Mouse (Mus musculus) liver, adult 2 months (tissue): Measurements from ENCODE around the gene Ndufb10. TPM values are rescaled to one million over a fixed set of nuclear protein-coding genes. Genes with fewer than 3 reads are reported as not detected.
A peak's percentile ranks its signal among the peaks of the same experiment; 100 is the strongest.

Experiments used
- DNase-seq: peaks from one replicate; pipeline ENCODE4 v3.0.0-alpha.2; 2011; ENCODE audit warnings: low read depth, low spot score; ENCODE audit errors: extremely low read depth
- H3K27ac ChIP-seq: fragments of 200-500 bp; replicated peaks from 2 replicates; pipeline ENCODE4 v1.5.1; 2012; ENCODE audit warnings: low read depth, mild to moderate bottlenecking, control low read depth, inconsistent platforms, low read length; ENCODE audit not compliant: insufficient read depth
- H3K27me3 ChIP-seq: fragments of 200-500 bp; 2 replicates; pipeline ENCODE4 v1.6.1; 2012; ENCODE audit warnings: mild to moderate bottlenecking, moderate library complexity, low read length, inconsistent platforms; ENCODE audit not compliant: control insufficient read depth, insufficient read depth
- H3K36me3 ChIP-seq: fragments of 200-500 bp; 2 replicates; pipeline ENCODE4 v1.6.1; 2012; ENCODE audit warnings: low read length, inconsistent platforms; ENCODE audit not compliant: control insufficient read depth, insufficient read depth
- H3K4me1 ChIP-seq: fragments of 200-500 bp; 2 replicates; pipeline ENCODE4 v1.6.1; 2011; ENCODE audit warnings: low read length; ENCODE audit not compliant: control insufficient read depth, insufficient read depth
- H3K4me3 ChIP-seq: fragments of 200-500 bp; 2 replicates; pipeline ENCODE4 v1.5.1; 2011; ENCODE audit warnings: low read depth, mild to moderate bottlenecking, control low read depth, low read length, moderate library complexity; ENCODE audit not compliant: insufficient read depth
- H3K79me2 ChIP-seq: fragments of 200-500 bp; 2 replicates; pipeline ENCODE4 v1.6.1; 2012; ENCODE audit warnings: inconsistent platforms, mild to moderate bottlenecking, low read length, moderate library complexity; ENCODE audit not compliant: control insufficient read depth, insufficient read depth
- H3K9ac ChIP-seq: fragments of 200-500 bp; 2 replicates; pipeline ENCODE4 v1.6.1; 2012; ENCODE audit warnings: low read depth, mild to moderate bottlenecking, control low read depth, inconsistent platforms, low read length
- CTCF ChIP-seq: fragments of 200-500 bp; IDR thresholded peaks from 2 replicates; pipeline ENCODE4 v1.5.1; 2011; ENCODE audit warnings: low read depth, low read length, control low read depth
- POLR2A ChIP-seq: fragments of 200-500 bp; IDR thresholded peaks from 2 replicates; pipeline ENCODE4 v1.6.1; 2011; ENCODE audit warnings: low read length, control low read depth; ENCODE audit not compliant: insufficient read depth; ENCODE audit errors: extremely low read depth
- WGBS: fragments of 180-500 bp; shearing (Covaris S2); methylation state at CpG from one replicate; pipeline ENCODE4 v1.1.7; 2018; 5-methylcytosine and 5-hydroxymethylcytosine counted together
- polyA plus RNA-seq: library from polyadenylated mRNA; depleted of rRNA; stranded (reverse); fragments of >200 nt; gene quantifications from 2 replicates; pipeline ENCODE4 v1.2.3, GENCODE M21; 2012
- total RNA-seq: library from RNA; depleted of rRNA; stranded (reverse); fragments of >200 nt; gene quantifications from 2 replicates; pipeline ENCODE4 v1.2.3, GENCODE M21; 2014

Gene Ndufb10
- total and polyA plus RNA-seq, 2 experiments, result 290 to 300 TPM

DNA sequence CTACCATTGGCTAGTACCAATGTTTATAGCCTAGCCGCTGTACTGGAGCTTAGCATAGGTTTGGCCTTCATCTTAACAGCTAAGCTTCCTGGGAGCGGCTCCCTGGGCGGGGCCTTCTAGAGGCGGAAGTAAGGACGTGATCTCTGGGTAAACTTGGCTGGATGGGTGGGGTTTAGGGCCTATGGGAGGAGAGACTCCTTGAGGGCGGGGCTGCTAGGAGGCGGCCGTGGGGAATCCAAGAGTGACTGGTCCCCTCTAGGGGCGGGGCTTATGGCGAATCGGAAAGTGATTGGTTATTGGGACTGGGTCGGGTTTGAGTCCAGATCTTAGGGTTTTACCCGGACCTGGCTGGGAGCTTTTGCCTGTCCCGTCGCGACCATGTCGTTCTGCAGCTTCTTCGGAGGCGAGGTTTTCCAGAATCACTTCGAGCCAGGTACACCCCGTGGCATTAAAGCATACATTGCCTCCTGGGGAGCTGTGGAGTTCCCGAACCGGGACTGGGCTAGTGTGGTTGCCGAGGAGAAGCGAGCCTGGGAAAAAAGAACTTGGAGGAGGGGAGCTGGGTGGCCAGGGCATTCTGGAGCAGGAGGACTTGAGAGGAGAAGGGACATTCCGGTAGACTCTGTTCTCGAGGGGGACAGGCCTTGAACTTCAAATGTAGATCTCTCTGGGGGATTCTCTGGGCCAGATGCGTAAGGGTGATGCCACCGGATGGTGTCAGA, 12.2 kb upstream of the Ndufb10 start, which contains the start of gene Msrb1:
Gene Msrb1, plus strand, starts transcription at position 313 of the 722 bp plus-strand sequence.
- peak; percentile 98 for DNase-seq
- Histone ChIP-seq H3K36me3 (peaks cover 13% of the 10 kb centered on the region; the same call in 1 of the 2 replicates), H3K4me3 (peak within 1 kb of the TSS; percentile 91), H3K4me1 (peaks cover 22% of the 10 kb centered on the region), H3K79me2 (no peaks in the 10 kb centered on the region; the same call in 1 of the 2 replicates), H3K27me3 (no peaks in the 10 kb centered on the region), H3K9ac (peak within 1 kb of the TSS; percentile 93), H3K27ac (peak within 1 kb of the TSS; percentile 99)
- under 1% methylated on average over 29 of the region's 29 CpGs for WGBS
- TF ChIP-seq CTCF (no peak), POLR2A (peak; percentile 99)

- Histone ChIP-seq H3K4me3 (no peak overlapping the region), H3K27me3 (no peaks in the 10 kb centered on the region), H3K27ac (no peak overlapping the region; the same call in 1 of the 2 replicates), H3K4me1 (peaks cover 14% of the 10 kb centered on the region), H3K36me3 (peaks cover 6% of the 10 kb centered on the region; the same call in 1 of the 2 replicates), H3K79me2 (no peaks in the 10 kb centered on the region; the same call in 1 of the 2 replicates), H3K9ac (no peak overlapping the region)
- WGBS, result 83% methylated on average over 7 of the region's 7 CpGs
- TF ChIP-seq POLR2A (no peak), CTCF (no peak)
- DNase-seq, result no peak
These were observed 11.2 kb upstream of the Ndufb10 start for GRCm38 (mm10) chr17:24735446-24735845.

DNA sequence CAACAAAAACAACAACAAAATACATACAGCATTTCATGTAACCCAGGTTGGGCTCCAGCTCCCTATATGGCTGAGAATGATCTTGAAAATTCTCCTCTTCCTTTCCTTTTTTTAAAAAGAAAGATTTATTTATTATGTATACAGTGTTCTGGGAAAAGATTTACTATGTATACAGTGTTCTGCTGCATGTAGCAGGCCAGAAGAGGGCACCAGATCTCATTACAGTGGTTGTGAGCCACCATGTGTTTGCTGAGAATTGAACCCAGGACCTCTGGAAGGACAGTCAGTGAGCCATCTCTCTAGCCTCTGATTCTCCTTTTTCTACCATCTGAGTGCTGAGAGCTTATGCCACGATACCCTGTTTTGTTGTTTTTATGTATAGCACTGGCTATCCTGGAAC, 10.2 kb upstream of the Ndufb10 start:
- no peak for DNase-seq
- no peak for TF ChIP-seq CTCF
- no peak for TF ChIP-seq POLR2A
- Histone ChIP-seq H3K27me3 (no peaks in the 10 kb centered on the region), H3K4me3 (no peak overlapping the region), H3K9ac (no peak overlapping the region), H3K27ac (no peak overlapping the region), H3K4me1 (peaks cover 9% of the 10 kb centered on the region), H3K79me2 (no peaks in the 10 kb centered on the region; the same call in 1 of the 2 replicates), H3K36me3 (peaks cover 1% of the 10 kb centered on the region; the same call in 1 of the 2 replicates)
- 88% methylated on average over 1 of the region's 1 CpGs for WGBS

DNA sequence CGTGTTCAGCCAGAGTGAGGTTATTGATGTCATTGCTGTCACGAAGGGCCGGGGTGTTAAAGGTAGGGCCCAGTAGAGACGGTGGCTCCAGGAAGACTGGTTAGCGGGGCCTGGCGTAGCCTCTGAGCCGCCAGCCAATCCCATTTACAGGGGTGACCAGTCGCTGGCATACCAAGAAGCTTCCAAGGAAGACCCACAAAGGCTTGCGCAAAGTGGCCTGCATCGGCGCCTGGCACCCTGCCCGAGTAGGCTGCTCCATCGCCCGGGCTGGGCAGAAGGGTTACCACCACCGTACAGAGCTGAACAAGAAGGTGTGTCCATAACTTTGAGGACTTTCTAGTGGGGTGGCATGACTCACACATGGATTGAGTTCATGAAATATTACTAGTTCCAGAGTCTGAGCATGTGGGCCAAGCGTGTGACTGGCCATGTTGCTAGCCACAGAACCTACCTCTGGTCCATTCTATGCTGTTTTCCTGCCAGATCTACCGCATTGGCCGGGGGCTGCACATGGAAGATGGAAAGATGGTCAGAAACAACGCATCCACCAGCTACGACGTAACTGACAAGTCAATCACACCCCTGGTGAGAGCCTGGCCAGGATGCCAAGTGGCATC, 9.3 kb upstream of the Ndufb10 start:
- Histone ChIP-seq H3K9ac (no peak overlapping the region), H3K27ac (no peak overlapping the region), H3K79me2 (no peaks in the 10 kb centered on the region; the same call in 1 of the 2 replicates), H3K27me3 (no peaks in the 10 kb centered on the region), H3K36me3 (no peaks in the 10 kb centered on the region), H3K4me3 (no peak overlapping the region), H3K4me1 (peaks cover 5% of the 10 kb centered on the region; the same call in 1 of the 2 replicates)
- no peak for DNase-seq
- no peak for TF ChIP-seq POLR2A
- no peak for TF ChIP-seq CTCF
- WGBS, result 90% methylated on average over 21 of the region's 21 CpGs

DNA sequence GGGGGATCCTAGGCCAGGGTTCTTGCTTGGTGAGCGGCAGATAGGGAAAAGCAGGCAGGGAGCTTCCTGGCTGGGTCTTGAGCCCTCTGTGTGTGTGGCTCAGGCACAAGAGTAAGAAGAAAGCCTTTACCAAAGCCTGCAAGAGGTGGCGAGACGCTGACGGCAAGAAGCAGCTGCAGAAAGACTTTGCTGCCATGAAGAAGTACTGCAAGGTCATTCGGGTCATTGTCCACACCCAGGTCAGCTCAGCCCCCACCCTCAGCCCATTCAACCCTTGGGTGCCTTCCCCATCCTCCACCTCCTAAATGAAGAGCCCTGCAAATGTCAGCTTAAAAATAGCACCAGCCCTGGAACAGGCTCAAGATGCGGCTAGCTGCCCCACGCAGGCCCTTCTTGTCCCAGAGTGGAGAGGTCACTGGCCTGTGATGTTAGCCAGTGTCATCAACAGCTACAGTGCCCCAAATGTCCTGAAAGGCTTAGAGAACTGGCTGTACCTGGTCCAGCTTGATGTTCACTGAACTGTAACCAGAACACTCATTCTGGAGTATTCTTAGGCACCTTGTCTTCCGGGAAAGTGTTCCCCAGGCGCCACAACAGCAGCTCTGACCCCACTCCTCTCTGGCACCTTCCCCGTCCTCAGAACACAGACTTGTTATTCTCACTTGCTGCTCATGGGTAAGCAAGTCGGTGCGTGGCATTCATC, 8.1 kb upstream of the Ndufb10 start:
- Histone ChIP-seq H3K27ac (no peak overlapping the region), H3K9ac (no peak overlapping the region), H3K27me3 (no peaks in the 10 kb centered on the region), H3K4me1 (peaks cover 5% of the 10 kb centered on the region; the same call in 1 of the 2 replicates), H3K4me3 (no peak overlapping the region), H3K36me3 (no peaks in the 10 kb centered on the region), H3K79me2 (no peaks in the 10 kb centered on the region; the same call in 1 of the 2 replicates)
- 90% methylated on average over 12 of the region's 12 CpGs for WGBS
- DNase-seq, result no peak
- TF ChIP-seq POLR2A (no peak), CTCF (no peak)
